Mouse (Mus musculus) retina, postnatal 1 day (tissue): ENCODE measurements around the gene Qtrt2.

Source experiments
- DNase-seq: peaks from one replicate; pipeline ENCODE4 v3.0.0-alpha.2; 2012

Gene Qtrt2

DNA sequence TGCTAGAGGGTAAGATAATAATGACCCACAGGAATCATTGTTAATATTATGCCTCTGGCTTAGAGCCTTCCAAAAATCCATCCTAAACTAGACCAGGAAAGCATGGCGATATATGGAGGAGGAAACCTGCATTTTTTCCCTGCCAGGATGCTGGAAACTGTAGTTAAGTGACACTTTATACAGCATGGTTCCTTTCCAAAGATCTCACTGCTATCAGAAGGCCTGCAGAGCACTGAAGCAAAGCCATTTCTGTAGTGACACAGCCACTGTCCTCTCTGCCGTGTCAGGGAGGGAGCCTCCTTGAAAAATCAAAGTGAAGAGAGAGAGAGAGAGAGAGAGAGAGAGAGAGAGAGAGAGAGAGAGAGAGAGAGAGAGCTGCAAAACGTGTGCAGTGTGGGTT is 4.0 kb downstream of the Qtrt2 start:
- no peak for DNase-seq

DNA sequence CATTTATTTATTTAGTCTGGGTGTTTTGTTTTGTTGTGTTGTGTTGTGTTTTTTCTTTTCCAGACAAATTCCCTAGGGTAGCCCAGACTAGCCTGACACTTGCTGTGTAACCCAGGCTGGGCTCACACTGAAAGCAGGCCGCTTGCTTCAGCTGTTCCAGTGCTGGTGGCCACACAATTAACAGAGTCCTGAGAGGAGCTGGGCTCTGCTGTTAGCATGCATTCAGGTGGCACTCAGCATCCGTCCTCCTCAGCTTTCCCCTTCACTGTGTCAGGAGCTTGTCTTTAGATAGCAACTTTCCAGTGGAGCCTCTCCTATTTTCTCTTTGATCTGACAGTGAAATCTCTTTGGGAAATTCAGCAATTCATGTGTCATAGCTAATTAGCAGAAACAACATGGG is 4.6 kb downstream of the Qtrt2 start:
- DNase-seq: no peak

DNA sequence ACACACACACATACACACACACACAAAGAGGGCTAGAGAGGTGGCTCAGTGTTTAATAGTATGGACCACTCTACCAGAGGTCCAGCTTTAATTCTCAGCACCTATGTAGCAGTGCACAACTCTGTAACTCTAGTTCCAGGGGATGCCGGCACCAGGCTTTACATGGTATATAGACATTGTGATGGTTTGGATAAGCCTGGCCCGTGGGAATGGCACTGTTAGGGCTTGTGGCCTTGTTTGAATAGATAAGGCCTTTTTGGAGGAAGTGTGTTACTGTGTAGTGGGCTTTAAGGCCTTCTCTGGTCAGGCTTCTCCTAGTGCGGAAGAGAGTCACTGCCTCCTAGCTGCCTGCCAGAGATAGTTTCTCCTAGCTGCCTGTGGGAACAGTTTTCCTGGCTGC is 7.7 kb downstream of the Qtrt2 start:
- no peak for DNase-seq

DNA sequence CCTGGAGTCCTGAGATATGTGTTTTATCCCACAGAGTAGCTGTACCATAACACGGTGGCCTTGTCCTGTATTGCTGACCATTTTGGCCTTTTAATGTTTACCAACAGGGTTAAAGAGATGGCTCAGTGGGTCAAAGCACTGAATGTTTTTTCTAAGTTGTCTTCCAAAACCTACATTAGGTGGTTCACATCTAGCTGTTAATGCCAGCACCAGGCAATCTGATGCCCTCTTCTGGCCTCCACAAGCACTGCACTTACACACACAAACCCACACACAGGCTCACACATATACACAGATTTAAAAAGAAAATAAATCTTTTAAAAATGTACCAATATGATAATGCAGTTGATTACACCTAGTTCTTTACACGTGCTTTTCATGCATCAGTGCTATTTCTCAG is 17.7 kb downstream of the Qtrt2 start:
- DNase-seq: no peak

DNA sequence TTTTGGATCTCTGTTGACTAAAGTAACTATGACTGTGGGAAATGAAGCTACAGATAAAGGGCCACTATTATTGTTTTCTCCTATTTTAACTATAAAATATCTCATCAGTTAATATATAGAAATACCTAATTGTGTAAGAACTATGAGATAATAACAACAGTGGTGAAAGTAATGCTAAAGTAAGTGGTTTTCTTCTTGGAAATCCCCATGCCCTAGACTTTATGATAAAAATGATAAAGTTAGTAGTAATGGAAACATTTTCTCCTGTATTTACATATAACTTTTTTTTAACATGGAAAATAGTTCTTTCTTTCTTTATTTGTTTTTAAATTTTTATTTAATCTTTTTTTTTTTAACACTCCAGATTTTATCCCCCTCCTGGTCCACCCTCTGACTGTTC is 26.0 kb downstream of the Qtrt2 start:
- DNase-seq: no peak

DNA sequence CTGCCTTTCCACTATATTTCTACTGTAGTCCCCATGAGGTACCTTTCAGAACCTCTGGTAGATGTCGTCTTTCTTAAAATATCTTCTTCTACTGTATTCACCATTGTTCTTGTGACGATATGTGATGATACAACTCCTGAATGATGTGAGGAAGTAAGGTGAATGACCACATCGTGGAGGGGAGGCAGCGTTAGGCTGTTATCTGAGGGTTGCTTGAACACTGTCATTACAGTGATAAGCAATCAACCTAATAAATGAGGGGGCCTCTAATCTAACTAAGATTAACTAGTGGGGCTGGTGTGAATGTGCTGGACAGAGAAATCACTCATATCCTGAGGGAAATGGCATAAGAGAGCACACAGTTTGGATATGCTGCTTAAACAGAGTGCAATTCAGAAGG is 26.5 kb downstream of the Qtrt2 start:
- no peak for DNase-seq

DNA sequence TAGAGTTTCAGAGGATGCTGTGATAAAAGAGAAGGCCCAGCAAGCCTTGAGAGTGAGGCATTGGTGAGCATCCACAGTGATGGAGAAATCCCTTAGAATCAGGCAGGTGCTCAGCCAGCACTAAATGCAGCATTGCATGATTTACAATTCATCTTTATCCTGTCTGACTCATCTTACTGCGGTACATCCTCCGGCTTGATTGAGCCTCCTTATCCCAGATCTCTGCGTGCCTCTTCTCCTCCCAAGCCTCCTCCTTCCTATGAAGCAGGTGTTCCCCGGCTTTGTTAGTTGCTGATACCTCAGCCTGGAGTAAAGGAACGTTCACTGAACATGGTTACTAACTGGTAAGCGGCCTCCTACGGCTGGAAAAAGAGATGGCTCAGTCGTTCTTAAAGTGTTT is 32.1 kb downstream of the Qtrt2 start:
- no peak for DNase-seq

DNA sequence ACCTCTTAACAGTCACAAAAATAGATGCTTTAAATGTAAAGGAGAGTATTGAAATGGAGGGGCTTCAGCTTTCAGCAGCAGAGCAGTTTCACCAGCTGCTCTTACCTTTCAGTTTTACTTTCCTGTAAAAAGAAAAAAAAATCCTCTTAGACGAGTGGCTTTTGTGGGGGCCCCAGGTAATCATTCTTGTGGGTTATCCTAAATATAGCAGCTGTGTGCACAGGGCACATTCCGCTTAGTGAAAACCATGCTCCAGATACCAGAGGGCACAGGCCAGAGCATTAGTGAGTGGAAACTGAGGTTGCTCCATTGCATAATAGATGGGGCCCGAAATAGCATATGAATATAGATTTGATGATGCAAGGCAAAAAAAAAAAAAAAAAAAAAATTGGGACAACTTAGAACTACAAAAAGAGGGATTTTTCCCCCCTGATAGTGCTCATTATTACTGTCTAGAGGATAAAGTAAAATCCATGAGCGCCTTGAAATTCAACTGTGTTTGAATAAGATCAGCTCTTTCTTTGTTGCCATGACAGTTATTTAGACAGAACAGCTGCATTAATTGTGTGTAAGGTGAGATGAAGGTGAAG is 35.8 kb downstream of the Qtrt2 start:
- DNase-seq: no peak

DNA sequence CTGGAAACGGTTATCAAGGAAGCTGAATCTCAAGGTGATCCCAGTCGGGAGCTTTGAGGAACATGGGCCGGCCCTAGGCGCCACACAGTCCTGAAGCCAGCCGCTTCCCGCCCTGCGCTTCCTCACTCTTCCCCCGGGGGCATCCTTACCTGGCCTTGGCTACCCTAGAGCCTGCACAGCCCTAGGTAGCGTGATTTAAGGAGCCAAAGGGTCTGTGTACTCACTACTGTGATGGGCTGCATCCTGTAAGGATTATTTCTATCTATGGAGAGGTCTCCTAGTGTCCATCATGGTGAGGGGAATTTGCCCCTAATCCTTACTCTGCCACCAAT is 36.6 kb downstream of the Qtrt2 start:
- no peak for DNase-seq

DNA sequence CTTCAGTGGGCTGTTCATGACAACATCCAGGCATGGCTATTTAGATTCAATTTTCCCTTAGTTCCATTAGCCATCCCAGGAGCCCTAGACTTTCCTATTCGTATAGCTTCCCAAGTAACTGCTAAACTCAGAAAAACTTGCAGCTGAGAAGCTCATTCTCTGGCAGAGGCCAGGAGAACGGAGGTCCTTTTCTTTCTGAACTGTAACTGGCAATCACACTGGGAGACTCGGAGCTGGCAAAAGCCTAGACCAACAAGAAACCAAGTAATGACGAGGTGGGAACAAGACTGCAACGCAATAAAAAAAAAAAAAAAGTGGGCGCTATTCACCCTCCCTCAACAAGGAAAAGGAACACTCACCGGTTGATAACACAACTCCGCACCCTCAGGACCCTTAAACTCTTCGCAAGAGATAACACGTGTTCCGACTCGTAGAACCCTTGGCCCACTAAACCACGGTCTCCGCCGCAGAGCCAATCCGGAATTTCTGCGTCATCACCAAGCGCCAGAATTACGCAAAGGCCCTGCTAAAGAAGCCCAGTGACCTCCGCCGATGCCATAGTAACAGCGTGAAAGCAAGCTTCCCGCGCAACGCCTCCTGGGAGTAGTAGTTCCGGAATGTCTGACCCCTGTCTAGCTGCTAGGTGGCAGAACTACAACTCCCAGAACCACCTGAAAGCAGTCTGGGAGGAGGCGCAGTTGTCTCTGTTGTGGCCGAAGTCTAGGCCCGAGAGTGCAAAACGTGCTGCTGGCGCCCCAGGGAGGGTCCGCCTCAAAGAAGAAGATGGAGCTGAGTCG is 37.2 kb downstream of the Qtrt2 start, which contains the start of gene Ccdc191:
Ccdc191 (plus strand) TSS at position 593 of the 797 bp plus-strand sequence.
- peak; percentile 100 for DNase-seq

DNA sequence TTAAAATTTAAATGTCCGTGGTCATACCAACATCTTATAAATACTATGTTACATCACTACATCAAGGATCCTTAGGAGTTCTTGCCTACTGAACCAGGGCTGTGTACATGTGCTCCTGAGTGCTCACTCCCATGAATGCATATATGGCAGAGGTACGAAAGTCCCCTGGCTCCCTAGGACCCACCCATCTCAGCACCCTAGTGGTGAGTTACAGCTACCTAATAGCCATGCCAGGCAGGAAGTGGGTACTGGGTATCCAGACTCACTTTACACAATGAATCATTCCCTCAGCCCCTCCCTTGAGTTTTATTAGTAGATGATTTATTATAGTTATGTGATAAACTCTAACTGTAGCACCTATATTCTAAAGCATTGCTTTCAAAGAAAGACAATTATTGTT is 44.3 kb downstream of the Qtrt2 start:
- no peak for DNase-seq

DNA sequence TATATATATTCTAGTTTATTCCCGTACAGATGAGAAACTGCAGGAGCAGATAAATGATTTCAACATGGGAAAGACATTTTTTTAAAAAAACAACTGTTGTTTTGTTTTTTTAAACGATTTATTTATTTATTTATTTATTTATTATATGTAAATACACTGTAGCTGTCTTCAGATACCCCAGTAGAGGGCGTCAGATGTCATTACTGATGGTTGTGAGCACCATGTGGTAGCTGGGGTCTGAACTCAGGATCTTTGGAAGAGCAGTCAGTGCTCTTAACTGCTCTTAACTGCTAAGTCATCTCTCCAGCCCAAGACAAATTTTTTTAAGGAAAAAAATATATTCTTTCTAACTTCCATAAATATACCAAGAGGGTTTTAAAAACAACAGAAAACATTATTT is 45.0 kb downstream of the Qtrt2 start:
- no peak for DNase-seq

DNA sequence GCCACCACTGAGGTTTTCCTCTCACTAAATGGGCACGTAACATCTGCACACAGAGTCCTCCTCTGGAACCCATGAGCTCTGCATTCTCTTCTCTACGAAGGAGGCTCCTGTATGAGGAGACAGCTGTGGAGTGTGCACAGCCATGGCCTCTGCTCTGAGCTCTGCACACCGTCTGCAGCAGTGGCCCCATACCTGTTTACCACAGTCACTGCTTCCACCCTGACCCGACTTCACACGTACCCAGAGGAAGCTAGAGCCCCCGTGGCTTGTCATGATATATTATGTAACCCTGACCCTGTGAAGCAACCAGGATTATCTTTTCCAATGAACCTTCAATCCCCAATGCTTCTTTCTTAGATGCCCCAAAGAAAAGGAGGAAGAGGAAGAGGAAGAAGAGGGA is 46.8 kb downstream of the Qtrt2 start:
- DNase-seq: no peak

DNA sequence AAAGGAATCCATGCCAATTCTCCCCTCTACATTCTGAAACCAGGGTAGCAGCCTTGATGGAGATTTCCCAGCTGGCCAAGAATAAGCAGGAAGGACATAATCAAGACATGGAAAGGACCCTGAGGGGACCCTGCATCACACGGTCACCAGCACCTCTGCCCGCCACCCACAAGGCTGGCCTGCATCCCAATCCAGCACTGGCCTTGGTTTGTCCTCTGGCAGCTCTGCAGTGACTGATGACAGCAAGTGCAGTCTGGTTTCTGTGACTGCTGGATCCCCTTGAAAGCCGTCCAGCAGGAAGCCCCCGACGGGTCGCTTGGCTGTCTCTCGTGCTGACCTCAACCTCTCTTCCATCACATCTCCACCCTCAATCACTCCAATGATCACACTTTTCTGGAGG is 55.2 kb downstream of the Qtrt2 start:
- DNase-seq: no peak

DNA sequence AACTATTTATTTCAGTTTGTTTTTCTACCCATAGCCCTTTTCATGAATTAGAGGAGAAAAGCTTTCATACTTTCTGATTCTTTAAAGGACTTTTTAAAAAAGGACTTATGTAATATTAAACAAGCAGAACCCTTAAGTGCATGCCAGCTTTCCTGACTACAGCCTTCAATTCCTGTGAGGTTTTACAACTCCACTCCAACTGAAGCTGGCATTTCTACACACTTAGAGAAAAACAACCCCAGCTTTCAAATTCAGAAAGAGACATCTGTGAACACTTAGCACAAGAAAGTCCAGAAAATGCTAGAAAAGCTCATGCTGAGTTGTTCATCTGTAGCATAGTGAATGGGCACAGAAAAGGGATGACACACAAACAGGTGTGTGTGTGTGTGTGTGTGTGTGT is 56.8 kb downstream of the Qtrt2 start:
- no peak for DNase-seq

DNA sequence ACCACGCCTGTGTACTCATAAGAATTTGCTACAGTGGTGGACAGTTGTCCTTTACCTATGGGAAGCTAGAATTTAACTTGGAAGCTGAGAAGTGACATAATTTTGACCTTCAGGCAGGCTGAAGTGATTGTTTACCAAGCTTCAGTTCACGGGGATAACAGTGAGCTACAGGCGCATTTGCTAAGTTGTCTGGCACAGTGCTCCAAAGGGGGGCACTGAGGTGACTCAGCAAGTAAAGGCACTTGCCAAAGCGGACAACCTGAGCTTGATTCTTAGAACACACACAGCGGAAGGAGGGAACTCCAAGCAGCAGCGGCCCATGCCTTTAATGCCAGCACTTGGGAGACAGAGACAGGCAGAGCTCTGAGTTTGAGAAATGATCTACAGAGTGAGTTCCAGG is 66.0 kb downstream of the Qtrt2 start:
- no peak for DNase-seq

DNA sequence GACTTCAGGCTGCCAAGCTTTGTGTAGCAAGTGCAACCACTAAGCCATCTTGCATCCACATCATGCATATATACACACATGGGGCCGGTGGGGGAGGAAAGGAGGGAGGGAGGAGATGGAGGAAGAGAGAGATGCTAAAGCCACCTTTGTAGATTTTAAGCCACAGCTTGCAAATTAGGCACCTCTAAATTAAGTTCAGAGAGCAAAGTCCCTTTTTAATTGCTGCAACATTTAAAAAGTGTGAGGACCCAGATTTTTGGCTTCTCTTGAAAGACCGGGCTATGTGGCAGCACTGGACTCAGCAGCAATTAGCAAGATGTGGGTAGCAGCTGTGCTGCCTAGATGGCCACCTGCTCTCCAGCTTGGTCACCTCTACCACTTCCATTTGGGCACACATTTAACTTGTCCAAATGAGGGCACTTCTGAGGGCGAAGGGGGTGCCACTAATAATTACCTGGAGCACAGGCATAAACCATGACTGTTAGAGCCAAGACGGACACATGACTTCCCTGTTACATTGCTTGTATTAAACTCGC is 67.6 kb downstream of the Qtrt2 start:
- no peak for DNase-seq

DNA sequence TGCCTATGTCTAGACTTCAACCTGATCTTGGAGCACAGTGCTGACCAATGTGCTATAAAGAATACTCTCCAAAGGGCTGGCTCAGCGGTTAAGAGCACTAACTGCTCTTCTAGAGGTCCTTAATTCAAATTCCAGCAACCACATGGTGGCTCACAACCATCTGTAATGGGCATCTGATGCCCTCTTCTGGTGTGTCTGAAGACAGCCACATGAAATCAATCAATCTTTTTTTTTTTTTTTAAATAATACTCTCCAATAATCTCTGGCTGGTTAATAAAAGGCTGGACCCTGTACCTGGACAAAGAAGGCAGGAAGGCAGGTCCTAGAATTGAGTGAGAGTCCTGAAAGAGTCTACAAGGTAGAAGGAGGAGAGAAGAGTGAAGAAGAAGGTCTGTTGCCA is 76.8 kb downstream of the Qtrt2 start:
- DNase-seq: no peak

DNA sequence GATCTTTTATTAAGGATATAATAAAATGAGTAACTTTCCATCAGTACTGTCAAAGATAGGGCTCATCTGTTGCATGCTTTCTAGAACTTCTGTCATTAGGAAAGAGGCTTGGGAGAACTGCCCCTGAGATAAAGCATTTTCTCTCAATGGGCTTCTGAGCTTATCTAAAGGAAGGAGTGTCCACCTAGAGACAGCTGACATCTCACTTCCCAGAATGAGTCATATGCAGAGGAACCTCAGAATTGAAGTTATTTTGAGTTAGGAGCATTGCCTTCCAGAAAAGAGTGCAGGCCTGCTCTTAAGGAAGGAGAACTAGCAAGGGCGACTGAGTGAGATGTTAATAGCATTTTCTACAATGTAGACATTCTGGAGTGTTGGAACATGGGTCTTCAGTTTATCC is 85.4 kb downstream of the Qtrt2 start:
- no peak for DNase-seq

DNA sequence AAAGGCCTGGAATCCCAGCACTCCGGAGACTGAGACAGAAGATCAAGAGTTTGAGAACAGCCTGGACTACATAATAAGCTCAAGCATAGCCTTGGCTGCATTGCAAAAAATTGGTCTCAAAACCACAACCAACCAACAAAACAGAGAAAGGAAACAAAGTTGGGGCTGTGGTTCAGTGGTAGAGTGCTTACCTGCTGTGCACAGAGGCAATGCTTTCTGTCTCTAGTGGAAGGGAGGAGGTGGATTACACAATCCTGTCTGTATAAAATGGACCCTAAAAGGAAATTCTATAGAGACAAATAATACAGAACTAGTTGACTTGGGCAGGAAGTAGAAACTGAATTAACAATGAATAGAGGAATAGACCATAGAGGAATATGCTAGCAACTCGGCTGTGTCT is 94.7 kb downstream of the Qtrt2 start:
- DNase-seq: no peak

DNA sequence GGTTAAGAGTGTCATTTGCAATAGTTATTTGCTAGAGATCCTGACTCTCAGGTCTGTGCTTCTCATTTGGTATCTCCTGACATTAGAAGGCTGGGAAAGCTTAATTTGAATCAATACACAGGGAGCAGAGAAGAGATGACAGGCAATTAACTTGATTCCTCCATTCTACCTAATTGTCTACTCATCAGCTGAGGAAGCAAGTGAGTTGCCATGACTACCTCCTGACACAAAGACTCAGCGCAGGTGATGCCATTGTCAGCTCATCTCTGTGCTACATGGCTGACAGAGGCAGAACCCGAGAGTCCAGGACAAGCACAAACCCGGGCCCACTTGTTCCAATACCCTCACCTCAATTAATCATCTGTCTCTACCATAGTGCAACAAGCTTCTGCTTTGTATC is 99.1 kb downstream of the Qtrt2 start:
- peak; percentile 8 for DNase-seq

DNA sequence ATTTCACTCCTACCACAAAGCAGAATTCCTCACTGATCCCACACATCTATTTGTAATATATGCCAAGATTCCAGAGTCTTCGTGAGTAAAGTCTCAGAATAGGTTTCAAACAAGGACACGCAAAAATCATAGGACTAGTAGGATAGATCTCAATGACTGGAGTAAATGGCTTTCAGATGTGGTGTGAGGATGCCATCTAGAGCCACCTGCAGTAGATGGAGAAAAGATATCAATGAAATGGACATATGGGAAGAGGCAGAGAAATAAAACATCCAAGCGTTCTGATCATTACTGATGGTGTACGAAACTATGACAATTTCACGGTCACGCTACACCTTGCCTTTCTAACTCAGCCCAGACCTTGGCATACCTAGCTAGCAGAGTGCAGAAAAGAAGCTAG is 108.2 kb downstream of the Qtrt2 start:
- DNase-seq: no peak

DNA sequence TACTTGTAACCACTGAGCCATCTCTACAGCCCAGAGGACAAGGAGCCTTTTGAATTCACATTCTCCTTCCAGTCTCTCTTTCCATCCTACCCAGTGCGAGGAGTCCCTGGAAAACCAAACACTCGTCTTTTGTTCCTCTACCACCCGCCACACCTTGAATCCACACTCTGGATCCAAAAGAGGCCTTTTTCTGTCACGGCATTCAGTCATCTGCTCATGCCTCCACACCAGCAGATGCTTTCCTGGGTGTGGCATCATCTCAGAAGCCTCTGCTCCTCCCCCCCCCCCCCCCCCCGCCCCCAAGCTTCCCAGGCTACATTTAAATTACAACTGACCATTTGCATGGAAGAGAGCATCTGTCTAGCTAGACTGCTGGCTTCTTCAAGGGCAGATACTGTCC is 110.3 kb downstream of the Qtrt2 start:
- no peak for DNase-seq

DNA sequence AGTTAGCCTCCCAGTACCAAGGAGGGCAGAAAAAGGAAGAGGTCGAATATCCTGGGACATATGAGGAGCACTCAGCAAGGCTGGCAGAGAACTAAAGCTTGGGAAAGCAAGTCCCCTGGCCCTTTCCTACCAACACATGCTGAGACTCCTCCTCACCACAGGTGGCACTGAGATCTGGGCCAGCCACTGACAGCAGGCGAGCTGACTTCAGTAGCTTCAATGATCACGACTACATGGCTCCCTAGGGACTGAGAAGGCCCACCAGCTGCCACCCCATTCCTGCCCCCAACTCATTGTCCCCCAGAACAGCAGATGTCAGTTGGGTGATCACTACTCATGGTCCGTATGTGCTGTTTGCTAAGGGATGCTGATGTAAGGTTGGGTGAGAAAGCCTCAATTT is 112.0 kb downstream of the Qtrt2 start:
- DNase-seq: no peak
